Mouse (Mus musculus) cerebellum, adult 2 months (tissue): Measurements from ENCODE around the gene Hlf. TPM values are rescaled to one million over a fixed set of nuclear protein-coding genes. Genes with fewer than 3 reads are reported as not detected.

Source experiments
- DNase-seq, 2 experiments: peaks; one replicate each; pipeline ENCODE4 v3.0.0; 2021
- H3K27ac ChIP-seq: fragments of 200-500 bp; 2 replicates; pipeline ENCODE4 v1.5.1; 2012; ENCODE audit warnings: low read length, control low read depth, inconsistent platforms; ENCODE audit not compliant: insufficient read depth
- H3K27me3 ChIP-seq: fragments of 200-500 bp; 2 replicates; pipeline ENCODE4 v1.6.1; 2012; ENCODE audit warnings: inconsistent platforms, mild to moderate bottlenecking, low read length, moderate library complexity; ENCODE audit not compliant: control insufficient read depth, insufficient read depth
- H3K4me1 ChIP-seq: fragments of 200-500 bp; 2 replicates; pipeline ENCODE4 v1.6.1; 2011; ENCODE audit warnings: low read length; ENCODE audit not compliant: control insufficient read depth, insufficient read depth
- H3K4me3 ChIP-seq: fragments of 200-500 bp; replicated peaks from 2 replicates; pipeline ENCODE3; 2011; ENCODE audit warnings: mild to moderate bottlenecking, low read depth, low read length, control low read depth; ENCODE audit not compliant: insufficient read depth
- CTCF ChIP-seq: fragments of 200-500 bp; IDR thresholded peaks from 2 replicates; pipeline ENCODE4 v1.5.1; 2011; ENCODE audit warnings: low read depth, mild to moderate bottlenecking, control low read depth, low read length, moderate library complexity, borderline replicate concordance; ENCODE audit not compliant: insufficient read depth
- POLR2A ChIP-seq: fragments of 200-500 bp; IDR thresholded peaks from 2 replicates; pipeline ENCODE4 v1.6.1; 2011; ENCODE audit warnings: low read length, control low read depth, borderline replicate concordance; ENCODE audit not compliant: insufficient read depth
- WGBS: fragments of 180-500 bp; shearing (Covaris S2); methylation state at CpG from one replicate; pipeline ENCODE4 v1.1.7; 2018; 5-methylcytosine and 5-hydroxymethylcytosine counted together
- polyA plus RNA-seq: library from polyadenylated mRNA; depleted of rRNA; stranded (reverse); fragments of >200 nt; gene quantifications from 2 replicates; pipeline ENCODE4 v1.2.3, GENCODE M21; 2012; rRNA removed

Gene Hlf
- polyA plus RNA-seq, result 42.5 and 50.4 TPM in 2 replicates

DNA sequence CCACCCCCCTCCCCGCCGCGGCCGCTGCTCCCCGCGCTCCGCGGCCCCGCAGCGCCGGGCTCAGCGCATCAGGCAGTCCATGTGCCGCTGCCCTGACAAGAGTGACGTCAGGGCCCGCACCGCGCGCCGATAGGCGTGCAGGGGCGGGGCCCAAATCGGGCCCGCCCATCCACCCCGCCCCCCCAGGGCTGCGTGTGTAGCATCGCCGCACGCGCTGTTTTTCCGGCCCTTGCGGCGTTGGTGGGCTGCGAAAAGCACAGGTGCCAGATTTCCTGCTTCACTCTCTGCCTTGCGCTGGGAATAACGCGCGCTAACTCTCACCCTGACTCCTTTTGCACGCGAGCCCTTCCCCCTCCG lies at the start of gene Hlf:
Hlf (minus strand) TSS at position 79 of the 357 bp plus-strand sequence.
- peak; percentile 93 to 94 for DNase-seq
- Histone ChIP-seq H3K4me1 (no peaks in the 10 kb centered on the region), H3K27me3 (no peaks in the 10 kb centered on the region), H3K27ac (peak within 1 kb of the TSS; percentile 24; the same call in 1 of the 2 replicates), H3K4me3 (peak within 1 kb of the TSS; percentile 77)
- WGBS, result 1% methylated on average over 40 of the region's 40 CpGs
- no peak for TF ChIP-seq CTCF
- TF ChIP-seq POLR2A, result peak; percentile 28; the same call in 1 of the 2 replicates

DNA sequence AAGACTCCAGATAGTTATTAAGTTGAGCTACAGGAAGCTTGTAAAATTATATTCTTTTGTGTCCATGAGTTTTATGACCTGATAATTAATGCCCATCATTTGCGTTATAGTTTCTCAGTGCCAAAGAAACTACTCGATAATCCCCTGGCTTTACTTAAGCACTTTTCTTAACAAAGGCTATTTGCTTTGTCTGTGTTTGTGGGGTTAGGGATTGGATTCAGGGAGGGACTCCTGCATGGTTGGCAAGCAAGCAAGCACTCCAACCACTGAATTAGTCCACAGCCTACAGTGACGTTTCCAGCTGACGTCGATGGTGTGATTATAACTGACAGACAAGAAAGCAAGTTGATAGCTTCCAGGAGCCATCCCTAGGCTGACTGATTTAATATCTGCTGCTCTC lies 48.1 kb upstream of the Hlf start:
- Histone ChIP-seq H3K27me3 (no peaks in the 10 kb centered on the region), H3K4me3 (no peak overlapping the region), H3K27ac (no peak overlapping the region), H3K4me1 (no peaks in the 10 kb centered on the region)
- no peak for DNase-seq
- TF ChIP-seq CTCF, result no peak
- TF ChIP-seq POLR2A, result no peak
- WGBS, result 63% methylated on average over 5 of the region's 5 CpGs

DNA sequence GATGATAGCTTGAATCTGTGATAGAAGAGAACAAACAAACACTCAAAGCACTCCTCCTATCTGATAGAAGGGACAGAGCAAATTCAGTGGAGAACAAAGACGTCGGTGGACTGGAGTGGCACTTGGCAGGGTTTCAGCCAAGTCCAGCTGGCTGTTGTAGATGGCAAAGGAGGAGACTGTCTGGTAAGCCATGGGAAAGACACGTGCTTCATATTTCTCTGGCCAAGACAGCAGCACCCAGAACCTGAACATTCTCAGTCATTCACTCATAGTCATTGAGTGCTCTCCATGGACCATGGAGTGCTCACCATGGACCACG lies 34.5 kb upstream of the Hlf start:
- H3K4me3 ChIP-seq, result no peak overlapping the region
- WGBS, result 23% methylated on average over 4 of the region's 4 CpGs
- H3K4me1 ChIP-seq, result no peaks in the 10 kb centered on the region
- TF ChIP-seq POLR2A, result no peak
- TF ChIP-seq CTCF, result no peak
- no peaks in the 10 kb centered on the region for H3K27me3 ChIP-seq
- DNase-seq, result no peak
- H3K27ac ChIP-seq, result no peak overlapping the region

DNA sequence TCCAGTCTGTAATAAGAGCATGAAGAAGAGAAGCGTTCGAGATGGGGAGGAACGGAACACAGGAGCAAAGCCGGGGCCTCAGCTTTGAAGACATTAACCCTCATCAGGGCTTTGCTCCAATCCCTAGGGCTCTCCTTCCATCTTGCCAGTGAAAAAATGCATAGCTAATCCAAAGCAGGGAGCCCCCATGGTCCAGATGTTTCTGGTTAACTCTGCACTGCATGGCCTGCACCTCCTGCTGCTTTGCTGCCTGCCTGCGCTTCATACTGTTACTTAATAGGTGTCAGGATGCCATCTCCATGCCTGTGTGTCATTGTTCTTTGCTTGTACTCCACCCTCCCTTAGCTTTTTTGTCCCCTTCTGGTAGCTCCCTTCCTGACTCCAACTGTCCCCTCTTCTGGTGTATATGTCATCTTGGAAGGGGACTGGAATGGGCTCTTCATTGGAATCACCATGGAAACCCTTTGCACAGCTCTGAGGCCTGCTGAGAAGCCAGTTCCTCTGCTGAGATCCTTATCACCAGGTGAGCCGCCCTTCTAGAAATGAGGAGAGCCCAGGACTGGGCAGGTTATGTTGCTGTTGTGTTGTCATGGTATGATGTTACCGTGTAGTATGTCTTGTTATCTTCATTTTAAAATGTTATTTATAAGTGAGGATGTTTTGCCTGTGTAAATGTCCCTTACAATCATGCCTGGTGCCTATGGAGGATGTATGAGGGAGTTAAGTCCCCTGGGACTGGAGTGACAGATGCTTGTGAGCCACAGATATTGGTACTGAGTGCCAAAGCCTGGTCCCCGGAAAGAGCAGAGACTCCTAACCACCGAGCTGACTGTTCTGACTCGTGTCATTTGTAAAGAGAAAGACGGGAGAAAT lies 33.9 kb upstream of the Hlf start:
- WGBS, result 59% methylated on average over 11 of the region's 11 CpGs
- H3K4me3 ChIP-seq, result no peak overlapping the region
- TF ChIP-seq CTCF, result no peak
- no peak for TF ChIP-seq POLR2A
- no peaks in the 10 kb centered on the region for H3K27me3 ChIP-seq
- no peak overlapping the region for H3K27ac ChIP-seq
- DNase-seq, result no peak
- H3K4me1 ChIP-seq, result no peaks in the 10 kb centered on the region

DNA sequence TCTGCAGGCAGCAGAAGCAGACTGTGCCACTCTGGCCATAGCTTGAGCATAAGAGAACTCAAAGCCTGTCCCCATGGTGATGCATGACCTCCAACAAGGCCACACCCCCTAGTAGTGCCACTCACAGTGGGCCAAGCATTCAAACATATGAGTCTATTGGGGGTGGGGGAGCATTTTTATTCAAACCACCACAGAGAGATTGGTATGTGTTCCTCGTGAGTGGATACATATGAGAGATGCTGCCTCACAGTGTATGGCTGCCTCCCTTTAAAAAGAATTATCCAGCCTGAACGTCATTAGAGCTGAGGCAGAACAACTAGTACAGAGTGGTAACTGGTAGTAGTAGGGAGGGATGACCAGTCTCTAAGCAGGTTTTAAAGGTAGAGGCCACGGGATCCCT lies 33.2 kb upstream of the Hlf start:
- no peak for DNase-seq
- Histone ChIP-seq H3K27ac (no peak overlapping the region), H3K4me1 (no peaks in the 10 kb centered on the region), H3K4me3 (no peak overlapping the region), H3K27me3 (no peaks in the 10 kb centered on the region)
- TF ChIP-seq POLR2A, result no peak
- no peak for TF ChIP-seq CTCF
- WGBS, result 84% methylated on average over 3 of the region's 3 CpGs

DNA sequence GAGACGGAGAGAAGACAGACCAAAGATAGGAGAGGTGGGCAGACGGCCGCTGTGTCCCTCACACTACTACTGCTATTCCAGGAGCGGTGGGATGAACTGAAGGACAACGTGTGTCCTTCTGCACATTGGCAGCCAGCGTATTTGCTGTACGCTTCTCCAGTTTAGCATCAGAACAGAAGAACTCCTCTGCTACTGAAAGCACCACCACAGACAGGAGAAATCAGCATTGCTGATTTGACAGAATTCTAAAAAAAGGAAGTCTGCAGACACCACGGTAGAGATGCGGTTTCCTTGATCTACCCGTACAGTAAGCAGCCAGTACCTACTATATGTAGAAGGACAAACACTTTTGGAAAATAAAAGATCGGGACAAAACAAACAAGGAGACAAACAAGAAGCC lies 29.0 kb upstream of the Hlf start:
- 94% methylated on average over 11 of the region's 11 CpGs for WGBS
- Histone ChIP-seq H3K4me1 (peaks cover 4% of the 10 kb centered on the region; the same call in 1 of the 2 replicates), H3K27me3 (no peaks in the 10 kb centered on the region), H3K4me3 (no peak overlapping the region), H3K27ac (no peak overlapping the region)
- DNase-seq, result no peak
- TF ChIP-seq CTCF, result no peak
- no peak for TF ChIP-seq POLR2A

DNA sequence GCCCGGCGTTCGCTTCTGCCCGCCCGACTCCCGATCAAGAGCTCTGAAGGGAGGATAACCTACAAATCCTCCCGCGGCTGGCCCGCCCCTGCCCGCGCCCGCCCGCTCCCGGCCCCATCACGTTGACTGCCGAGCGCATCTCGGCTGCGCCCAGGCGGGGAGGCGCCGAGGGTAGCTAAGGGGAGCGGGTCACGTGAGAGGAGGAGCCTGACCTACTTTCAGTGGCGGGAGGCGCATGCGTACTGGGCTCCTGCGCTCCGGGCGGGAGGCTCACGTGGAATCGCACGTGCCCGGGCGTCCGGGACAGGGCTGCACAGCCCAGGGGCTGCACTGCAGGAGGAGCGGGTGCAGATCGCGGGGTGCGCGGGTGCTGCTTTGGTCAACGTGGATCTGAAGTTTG lies 27.2 kb upstream of the Hlf start:
- Histone ChIP-seq H3K27ac (peak overlapping the region; percentile 61), H3K4me1 (peaks cover 4% of the 10 kb centered on the region; the same call in 1 of the 2 replicates), H3K4me3 (peak overlapping the region; percentile 60), H3K27me3 (no peaks in the 10 kb centered on the region)
- TF ChIP-seq CTCF (no peak), POLR2A (peak; percentile 86)
- under 1% methylated on average over 42 of the region's 42 CpGs for WGBS
- peak; percentile 99 for DNase-seq

DNA sequence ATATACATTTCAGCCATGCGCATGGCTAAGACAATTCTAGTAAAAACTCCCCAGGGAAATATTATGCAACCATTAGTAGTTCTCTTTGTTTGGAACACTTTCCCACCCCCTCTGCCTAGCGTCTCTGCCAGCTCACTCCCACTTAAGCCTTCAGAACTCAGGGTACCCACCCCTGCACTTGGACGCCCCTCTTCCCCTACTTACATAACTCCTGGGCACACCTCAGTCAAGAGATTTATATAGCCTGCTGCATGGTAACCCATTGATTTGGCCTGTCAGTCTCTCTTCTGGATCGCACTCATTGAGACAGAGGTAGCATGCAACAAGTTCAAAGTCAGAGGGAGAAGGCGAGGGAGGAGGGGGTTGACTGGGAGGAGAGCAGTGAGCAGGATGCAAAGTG lies 26.3 kb upstream of the Hlf start:
- Histone ChIP-seq H3K27me3 (no peaks in the 10 kb centered on the region), H3K4me1 (peaks cover 4% of the 10 kb centered on the region; the same call in 1 of the 2 replicates), H3K4me3 (no peak overlapping the region), H3K27ac (no peak overlapping the region)
- 83% methylated on average over 5 of the region's 5 CpGs for WGBS
- DNase-seq, result peak; percentile 15 to 17
- TF ChIP-seq POLR2A (no peak), CTCF (no peak)
